Mouse (Mus musculus): ENCODE data around the gene Ccl27a. TPM values are rescaled to one million over a fixed set of nuclear protein-coding genes. Genes with fewer than 3 reads are reported as not detected.

The Ccl27a gene
- total and polyA plus RNA-seq, 2 experiments from 2014 or later, result 191 to 318 TPM

DNA sequence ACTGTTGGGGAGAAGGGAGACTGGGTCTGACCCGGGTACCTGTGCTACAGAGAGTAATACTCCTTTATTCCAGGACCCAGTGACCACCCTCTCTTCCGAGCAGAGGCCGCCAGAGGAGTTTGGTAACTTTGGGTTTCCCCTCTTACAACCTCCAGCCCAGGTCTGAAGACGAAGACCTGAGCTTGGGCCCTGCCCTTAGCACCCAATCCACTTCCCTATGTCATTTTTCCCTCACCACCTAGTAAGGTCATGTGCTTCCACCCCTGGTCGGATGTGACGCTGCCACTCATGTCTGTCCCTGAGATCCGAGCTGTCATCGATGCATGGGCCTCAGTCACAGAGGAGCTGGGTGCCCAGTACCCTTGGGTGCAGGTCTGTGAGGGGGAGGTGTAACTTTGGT, 17.6 kb downstream of the Ccl27a start:
- Histone ChIP-seq H3K4me3 (ENCODE audit: low read depth, low read length) (peak overlapping the region; percentile 77), H3K27ac (ENCODE audit: low read depth, low read length) (no peak overlapping the region), H3K9me3 (ENCODE audit: low read length) (no peaks in the 10 kb centered on the region), H3K27me3 (ENCODE audit: insufficient read depth, low read length) (no peaks in the 10 kb centered on the region), H3K9ac (replicated peaks; ENCODE audit: low read length, poor library complexity, severe bottlenecking) (peak overlapping the region; percentile 76; the same call in 1 of the 2 replicates), H3K36me3 (ENCODE audit: insufficient read depth, low read length) (0 out of 2 replicates have a peak, but pooled peaks cover 4% of the 10 kb centered on the region), H3K4me2 (ENCODE audit: low read depth, low read length, poor library complexity, severe bottlenecking) (peak overlapping the region; percentile 88), H3K4me1 (ENCODE audit: insufficient read depth, low read length) (no peaks in the 10 kb centered on the region; the same call in 1 of the 2 replicates)
- no peak for TF ChIP-seq CTCF (IDR thresholded peaks at IDR 0.05)
- WGBS, result 81% methylated on average over 8 of the region's 8 CpGs
- no peak for ATAC-seq (ENCODE audit: low FRiP score)
- no peak for DNase-seq (ENCODE audit: low spot score)

- Histone ChIP-seq H3K9ac (replicated peaks; ENCODE audit: low read length, poor library complexity, severe bottlenecking) (peak within 1 kb of the TSS; percentile 76), H3K9me3 (ENCODE audit: low read length) (no peaks in the 10 kb centered on the region), H3K36me3 (ENCODE audit: insufficient read depth, low read length) (0 out of 2 replicates have a peak, but pooled peaks cover 4% of the 10 kb centered on the region), H3K4me2 (ENCODE audit: low read depth, low read length, poor library complexity, severe bottlenecking) (peak within 1 kb of the TSS; percentile 88), H3K4me3 (ENCODE audit: low read depth, low read length) (peak within 1 kb of the TSS; percentile 77), H3K27me3 (ENCODE audit: insufficient read depth, low read length) (no peaks in the 10 kb centered on the region), H3K27ac (ENCODE audit: low read depth, low read length) (peak within 1 kb of the TSS; percentile 83), H3K4me1 (ENCODE audit: insufficient read depth, low read length) (no peaks in the 10 kb centered on the region; the same call in 1 of the 2 replicates)
- TF ChIP-seq CTCF (IDR thresholded peaks at IDR 0.05), result peak; percentile 93
- ATAC-seq (ENCODE audit: low FRiP score) (peak; percentile 81), DNase-seq (ENCODE audit: low spot score) (peak; percentile 87)
- under 1% methylated on average over 57 of the region's 57 CpGs for WGBS
Observed at GRCm38 (mm10) chr4:41755338-41756305, 18.4 kb downstream of the Ccl27a start, which contains the start of gene Sigmar1. TSS of gene Sigmar1 (minus strand) at chr4:41756157.

DNA sequence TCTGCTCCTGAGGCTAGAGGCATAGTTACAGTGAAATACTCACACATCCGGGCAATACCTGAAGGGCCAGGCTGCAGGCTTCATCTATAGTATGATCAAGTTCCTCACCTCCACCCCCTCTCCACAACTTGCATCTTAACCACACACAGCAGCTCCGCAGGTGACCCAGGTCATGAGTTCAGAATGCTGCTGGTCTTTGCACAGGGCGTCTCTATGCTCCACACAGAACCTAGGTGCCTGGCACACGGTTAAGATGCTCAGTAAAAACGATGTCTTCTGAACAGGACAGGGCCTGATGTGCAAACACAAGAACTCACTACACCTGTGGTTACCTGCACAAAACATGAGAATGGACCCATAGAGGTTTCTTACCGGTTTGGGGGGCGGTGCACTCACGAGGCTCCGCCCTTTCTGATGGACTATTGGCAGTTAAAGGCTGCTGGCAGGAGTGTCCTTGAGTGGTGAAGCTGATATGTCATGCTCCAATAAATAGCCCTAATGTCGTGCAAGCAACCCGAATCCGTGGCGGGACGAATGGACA, 19.2 kb downstream of the Ccl27a start, which contains the start of gene Galt:
Gene Galt, plus strand, starts transcription at position 432 of the 541 bp plus-strand sequence.
- DNase-seq (ENCODE audit: low spot score) (no peak), ATAC-seq (ENCODE audit: low FRiP score) (peak; percentile 59)
- 15% methylated on average over 14 of the region's 14 CpGs for WGBS

DNA sequence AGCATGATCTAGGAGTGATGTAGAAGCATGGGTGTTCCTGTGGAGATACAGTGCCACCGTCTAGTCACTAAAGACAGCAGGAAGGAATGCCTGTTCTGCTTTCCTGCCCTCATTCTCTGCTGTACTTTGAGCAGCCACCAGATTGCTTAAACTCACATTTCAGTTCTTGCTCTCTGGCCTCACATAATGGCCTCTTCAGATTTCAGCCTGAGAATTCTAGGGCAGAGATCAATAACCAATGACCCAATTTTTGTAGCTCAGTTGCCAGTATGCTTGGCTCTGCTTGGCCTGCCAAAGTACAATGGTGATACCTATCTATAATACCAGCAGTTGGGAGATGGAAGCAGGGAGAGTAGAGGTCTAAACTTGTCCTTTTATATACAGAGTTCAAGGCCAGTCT, 29.0 kb downstream of the Ccl27a start:
- no peak overlapping the region for H3K4me2 ChIP-seq (ENCODE audit: low read depth, low read length, poor library complexity, severe bottlenecking)
- H3K4me1 ChIP-seq (ENCODE audit: insufficient read depth, low read length), result 0 out of 2 replicates have a peak, but pooled peaks cover 4% of the 10 kb centered on the region
- ATAC-seq (ENCODE audit: low FRiP score) (no peak), DNase-seq (ENCODE audit: low spot score) (no peak)
- H3K9me3 ChIP-seq (ENCODE audit: low read length), result 0 out of 2 replicates have a peak, but pooled peaks cover 5% of the 10 kb centered on the region
- TF ChIP-seq CTCF (IDR thresholded peaks at IDR 0.05), result no peak
- H3K36me3 ChIP-seq (ENCODE audit: insufficient read depth, low read length), result no peaks in the 10 kb centered on the region
- H3K27me3 ChIP-seq (ENCODE audit: insufficient read depth, low read length), result no peaks in the 10 kb centered on the region
- WGBS, result 76% methylated on average over 1 of the region's 1 CpGs
- H3K4me3 ChIP-seq (ENCODE audit: low read depth, low read length), result no peak overlapping the region
- H3K9ac ChIP-seq (replicated peaks; ENCODE audit: low read length, poor library complexity, severe bottlenecking), result no peak overlapping the region
- H3K27ac ChIP-seq (ENCODE audit: low read depth, low read length), result no peak overlapping the region

More for the DNA sequence above, 19.2 kb downstream of the Ccl27a start, which contains the start of gene Galt:
- no peak for TF ChIP-seq CTCF (IDR thresholded peaks at IDR 0.05)
- peak within 1 kb of the TSS; percentile 83 for H3K27ac ChIP-seq (ENCODE audit: low read depth, low read length)
- H3K4me3 ChIP-seq (ENCODE audit: low read depth, low read length), result peak within 1 kb of the TSS; percentile 77
- H3K9me3 ChIP-seq (ENCODE audit: low read length), result no peaks in the 10 kb centered on the region
- peak within 1 kb of the TSS; percentile 76 for H3K9ac ChIP-seq (replicated peaks; ENCODE audit: low read length, poor library complexity, severe bottlenecking)
- H3K4me1 ChIP-seq (ENCODE audit: insufficient read depth, low read length), result no peaks in the 10 kb centered on the region; the same call in 1 of the 2 replicates
- peak within 1 kb of the TSS; percentile 88 for H3K4me2 ChIP-seq (ENCODE audit: low read depth, low read length, poor library complexity, severe bottlenecking)
- no peaks in the 10 kb centered on the region for H3K27me3 ChIP-seq (ENCODE audit: insufficient read depth, low read length)
- H3K36me3 ChIP-seq (ENCODE audit: insufficient read depth, low read length), result 0 out of 2 replicates have a peak, but pooled peaks cover 4% of the 10 kb centered on the region

DNA sequence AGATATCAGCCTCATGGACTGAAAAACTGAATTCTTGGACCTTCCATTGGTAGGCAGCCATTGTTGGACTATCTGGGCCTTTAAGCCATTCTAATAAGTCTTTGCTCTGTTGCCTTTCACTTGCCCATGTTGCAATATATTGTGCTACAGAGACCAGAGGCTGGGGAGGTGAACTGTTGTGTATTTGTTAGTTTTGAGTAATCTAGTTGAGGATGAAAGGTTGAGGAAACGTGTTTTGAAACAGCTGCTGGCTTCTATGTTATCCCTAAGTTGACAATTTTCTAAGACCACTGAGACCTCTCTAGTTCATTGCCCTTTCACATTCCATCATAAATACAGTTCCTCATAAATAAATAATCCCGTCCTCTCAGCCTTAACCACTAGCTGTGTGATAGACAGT, 29.9 kb downstream of the Ccl27a start:
- no peak for TF ChIP-seq CTCF (IDR thresholded peaks at IDR 0.05)
- 77% methylated on average over 2 of the region's 2 CpGs for WGBS
- H3K4me2 ChIP-seq (ENCODE audit: low read depth, low read length, poor library complexity, severe bottlenecking), result no peak overlapping the region
- H3K9me3 ChIP-seq (ENCODE audit: low read length), result 0 out of 2 replicates have a peak, but pooled peaks cover 5% of the 10 kb centered on the region
- DNase-seq (ENCODE audit: low spot score) (no peak), ATAC-seq (ENCODE audit: low FRiP score) (no peak)
- H3K9ac ChIP-seq (replicated peaks; ENCODE audit: low read length, poor library complexity, severe bottlenecking), result no peak overlapping the region
- no peaks in the 10 kb centered on the region for H3K36me3 ChIP-seq (ENCODE audit: insufficient read depth, low read length)
- no peak overlapping the region for H3K4me3 ChIP-seq (ENCODE audit: low read depth, low read length)
- no peaks in the 10 kb centered on the region for H3K27me3 ChIP-seq (ENCODE audit: insufficient read depth, low read length)
- no peak overlapping the region for H3K27ac ChIP-seq (ENCODE audit: low read depth, low read length)
- H3K4me1 ChIP-seq (ENCODE audit: insufficient read depth, low read length), result peaks cover 9% of the 10 kb centered on the region; the same call in 1 of the 2 replicates

Measured in midbrain, postnatal 0 days (tissue).